Mouse (Mus musculus) mouse embryonic stem cell (cell line): ENCODE results near the gene Gm14327.
"Not testable (repeated sequence)": the region's sequence is repeated elsewhere in the genome, so short reads cannot be mapped to it uniquely, and the experiment has no call there.

Experiments
- in situ Hi-C, 2 experiments: fragments of 300-500 bp; cut with MboI; formaldehyde crosslinking; loops; 1 replicate in 1 of 2; 3 replicates in 1 of 2; pipeline ENCODE4 v1.14.3; 2019 to 2020; ENCODE audit warnings: low sequenced_read_pairs in 2 of 2, low pct_unique_long_range_greater_than_20kb in 1 of 2, mixed read lengths in 1 of 2; ENCODE audit not compliant: unreplicated experiment in 1 of 2

Gm14327 gene

GRCm38 (mm10) chr2:177897046-177897578, at the start of gene Gm14327:
TSS of gene Gm14327 (plus strand) at chr2:177897096.
- in situ Hi-C loops, result not testable (repeated sequence)

GRCm38 (mm10) chr2:177862254-177862653, 34.6 kb upstream of the Gm14327 start:
- in situ Hi-C loops, result not testable (repeated sequence)

- in situ Hi-C loops, result not testable (repeated sequence)
Observed at GRCm38 (mm10) chr2:177887743-177888142, 9.2 kb upstream of the Gm14327 start.

- in situ Hi-C loops, result not testable (repeated sequence)
Observed at GRCm38 (mm10) chr2:177898171-177898570, 1.3 kb downstream of the Gm14327 start.

- in situ Hi-C loops, result not testable (repeated sequence)
Observed at GRCm38 (mm10) chr2:177903276-177903675, 6.4 kb downstream of the Gm14327 start.

- in situ Hi-C loops, result not testable (repeated sequence)
Observed at GRCm38 (mm10) chr2:177925563-177926103, 28.7 kb downstream of the Gm14327 start, which contains the start of gene Zfp972. TSS of gene Zfp972 (minus strand) at chr2:177925613.
